Comparison of ENCODE assay signal across 10 mouse cellular contexts in genomic region chr9:64025565-64025964, GRCm38 (mm10). TPM values are rescaled to one million over a fixed set of nuclear protein-coding genes. Genes with fewer than 3 reads are reported as not detected.
DNase-seq lines count a peak whose midpoint lies in the region; ATAC-seq and TF ChIP-seq lines count a peak whose summit lies in the region.
"Had no signal": no experiment of that assay in that cellular context is flagged by ENCODE, and none has a peak within 500 bp of the region (broad histone marks: within the 10 kb centered on the region; RNA-seq: fewer than 3 reads in every experiment).

No protein-coding gene starts in this region.

- TF ChIP-seq CTCF in layer of hippocampus, adult 2 months (conservative IDR thresholded peaks at IDR 0.05) = peak; percentile 77
- peak; percentile 55 to 70 (median 60) for TF ChIP-seq CTCF in MEL (IDR thresholded peaks at IDR 0.05 in 2 of 3, conservative IDR thresholded peaks at IDR 0.05 in 1 of 3; ENCODE audit: control insufficient read depth in 1 of 3, insufficient read depth in 1 of 3, low read depth in 2 of 3, low read length in 3 of 3, poor library complexity in 1 of 3, severe bottlenecking in 1 of 3)

- H3K4me2 ChIP-seq in intestine, embryonic 15.5 days (replicated peaks) = no peak overlapping the region
- H3K4me2 ChIP-seq in forebrain, embryonic 14.5 days (ENCODE audit: low read length) = no peak overlapping the region

- no peak overlapping the region for H3K27ac ChIP-seq in layer of hippocampus, adult 2 months
- H3K27ac ChIP-seq in MEL (ENCODE audit: control insufficient read depth, low read depth, low read length) = no peak overlapping the region
- peak overlapping the region; percentile 28 for H3K27ac ChIP-seq in intestine, embryonic 15.5 days
- H3K27ac ChIP-seq in forebrain, embryonic 14.5 days (ENCODE audit: low read depth, low read length) = no peak overlapping the region
- H3K27ac ChIP-seq: macrophage had no signal

- H3K9me3 ChIP-seq in MEL (replicated peaks; ENCODE audit: insufficient read depth, low read length) = no peaks in the 10 kb centered on the region
- H3K9me3 ChIP-seq in intestine, embryonic 15.5 days = no peaks in the 10 kb centered on the region
- no peaks in the 10 kb centered on the region for H3K9me3 ChIP-seq in forebrain, embryonic 14.5 days (replicated peaks; ENCODE audit: control insufficient read depth, low read length)

- no peak overlapping the region for H3K4me3 ChIP-seq in layer of hippocampus, adult 2 months
- H3K4me3 ChIP-seq in MEL (ENCODE audit: control insufficient read depth in 1 of 2, insufficient read depth in 1 of 2, low read depth in 2 of 2, low read length in 2 of 2) = no peak overlapping the region
- no peak overlapping the region for H3K4me3 ChIP-seq in intestine, embryonic 15.5 days (replicated peaks)
- no peak overlapping the region for H3K4me3 ChIP-seq in forebrain, embryonic 14.5 days (ENCODE audit: low read depth, low read length)
- H3K4me3 ChIP-seq: erythroblast, embryonic 14.5 days had no signal

- DNase-seq in layer of hippocampus, adult 2 months (ENCODE audit: low spot score in 2 of 2) = peak in 1 of 2 experiments; percentile 41
- no peak for DNase-seq in layer of hippocampus, adult 11-12 months (ENCODE audit: low spot score)
- DNase-seq in MEL (ENCODE audit: low read depth, low spot score) = peak; percentile 61
- DNase-seq in c-Kit-negative CD71-positive TER-119-positive erythroid progenitor cells, embryonic 14.5 days (ENCODE audit: low read depth, low spot score) = peak; percentile 71
- DNase-seq in lung, postnatal 25 days (ENCODE audit: low spot score) = peak; percentile 74
- no peak for DNase-seq in forebrain, embryonic 14.5 days (ENCODE audit: low spot score)
- no peak for DNase-seq in gastrocnemius, postnatal 4 days (ENCODE audit: low spot score in 2 of 2)

- 6% methylated on average over 3 of the region's 3 CpGs for WGBS in intestine, embryonic 15.5 days
- WGBS in forebrain, embryonic 14.5 days = 6% methylated on average over 3 of the region's 3 CpGs

- no peaks in the 10 kb centered on the region; the same call in 1 of the 2 replicates for H3K79me2 ChIP-seq in MEL (ENCODE audit: control insufficient read depth, insufficient read depth, low read length, poor library complexity)

- ATAC-seq in intestine, embryonic 15.5 days = no peak
- ATAC-seq in forebrain, embryonic 14.5 days = no peak

- no peak for TF ChIP-seq EP300 in MEL (IDR thresholded peaks at IDR 0.05; ENCODE audit: low read depth in 1 of 2, low read length in 2 of 2)

- H3K27me3 ChIP-seq in MEL (ENCODE audit: control insufficient read depth in 1 of 2, insufficient read depth in 2 of 2, low read length in 2 of 2) = no peaks in the 10 kb centered on the region
- H3K27me3 ChIP-seq in intestine, embryonic 15.5 days (replicated peaks) = no peaks in the 10 kb centered on the region
- 0 out of 2 replicates have a peak, but pooled peaks cover 7% of the 10 kb centered on the region for H3K27me3 ChIP-seq in forebrain, embryonic 14.5 days (replicated peaks; ENCODE audit: control insufficient read depth, insufficient read depth, low read length)

- no peak overlapping the region for H3K9ac ChIP-seq in MEL (ENCODE audit: control insufficient read depth, low read depth, low read length, poor library complexity, severe bottlenecking)
- no peak overlapping the region for H3K9ac ChIP-seq in intestine, embryonic 15.5 days
- H3K9ac ChIP-seq in forebrain, embryonic 14.5 days (ENCODE audit: low read length) = no peak overlapping the region

- no peak for TF ChIP-seq POLR2A in MEL (IDR thresholded peaks at IDR 0.05; ENCODE audit: control insufficient read depth in 1 of 2, insufficient read depth in 1 of 2, low read depth in 1 of 2, low read length in 2 of 2, poor library complexity in 1 of 2)

- H3K36me3 ChIP-seq in MEL (ENCODE audit: control insufficient read depth in 1 of 2, insufficient read depth in 2 of 2, low read length in 2 of 2) = peaks cover 0 to 5% of the 10 kb centered on the region in 2 experiments; a peak in 2 of 4 replicates
- no peaks in the 10 kb centered on the region for H3K36me3 ChIP-seq in intestine, embryonic 15.5 days
- no peaks in the 10 kb centered on the region for H3K36me3 ChIP-seq in forebrain, embryonic 14.5 days (ENCODE audit: control insufficient read depth, insufficient read depth, low read length)

- peaks cover 0 to 5% of the 10 kb centered on the region in 2 experiments; a peak in 1 of 4 replicates for H3K4me1 ChIP-seq in MEL (ENCODE audit: control insufficient read depth in 1 of 2, insufficient read depth in 2 of 2, low read length in 2 of 2)
- peaks cover 15% of the 10 kb centered on the region; the same call in 1 of the 2 replicates for H3K4me1 ChIP-seq in intestine, embryonic 15.5 days (replicated peaks)
- H3K4me1 ChIP-seq in forebrain, embryonic 14.5 days (ENCODE audit: control insufficient read depth, insufficient read depth, low read length) = peaks cover 8% of the 10 kb centered on the region; the same call in 1 of the 2 replicates

- peak; percentile 57 for TF ChIP-seq RAD21 in MEL (IDR thresholded peaks at IDR 0.05; ENCODE audit: low read depth, low read length)

TF ChIP-seq in MEL, 35 proteins besides CTCF, POLR2A, EP300 and RAD21:
- TF ChIP-seq GABPA (IDR thresholded peaks at IDR 0.05; ENCODE audit: low read depth, low read length) (no peak), MYC (IDR thresholded peaks at IDR 0.05; ENCODE audit: low read depth, low read length) (no peak), ZMIZ1 (IDR thresholded peaks at IDR 0.05; ENCODE audit: low read depth, low read length) (no peak), MXI1 (IDR thresholded peaks at IDR 0.05; ENCODE audit: low read depth, low read length) (no peak), SIN3A (IDR thresholded peaks at IDR 0.05; ENCODE audit: low read length) (no peak; the same call in 1 of the 2 replicates), ZNF384 (IDR thresholded peaks at IDR 0.05; ENCODE audit: low read depth, low read length) (peak; percentile 78), SMC3 (IDR thresholded peaks at IDR 0.05; ENCODE audit: low read depth, low read length) (peak; percentile 80), POLR2AphosphoS2 (IDR thresholded peaks at IDR 0.05; ENCODE audit: low read length) (no peak), ZC3H11A (IDR thresholded peaks at IDR 0.05; ENCODE audit: low read depth, low read length) (peak; percentile 70)
TF ChIP-seq in MEL: peak in this region for 3.

RNA-seq across cellular contexts. Expression of gene Smad6, which starts 3.7 kb away (rescaled TPM):
- 1 to 10 TPM; 2.1 to 2.3 TPM for total RNA-seq in layer of hippocampus, adult 2 months (2021)
- total RNA-seq in MEL (2012; rRNA removed) = 2.1 and 2.2 TPM in 2 replicates
- polyA plus RNA-seq in MEL (2012; ENCODE audit: insufficient read depth in 1 of 2, insufficient read length in 2 of 2, low read depth in 1 of 2, low replicate concordance in 2 of 2, missing spikeins in 1 of 2) = 1 to 10 TPM in 1 of 2 experiments, not detected in 1; 3.9 TPM
- polyA plus RNA-seq in intestine, embryonic 15.5 days (2015; fragmentation: Nextera tagmentation; extraction: Ambion mirVana) = 11.9 and 13.0 TPM in 2 replicates
- 1.8 and 1.9 TPM in 2 replicates for polyA plus RNA-seq in forebrain, embryonic 14.5 days (2014; fragmentation: Nextera tagmentation; extraction: Ambion mirVana)
- total RNA-seq in gastrocnemius, postnatal 4 days (2021) = 1 to 10 TPM; 5.6 to 7.2 TPM

Comparison
In these comparisons a context has a peak if more than half of its experiments do, and no peak if none do; other contexts are left out.
1. DNase-seq: peak in MEL (single experiment), c-Kit-negative CD71-positive TER-119-positive erythroid progenitor cells, embryonic 14.5 days (single experiment) and lung, postnatal 25 days (single experiment); none in layer of hippocampus, adult 11-12 months (single experiment), forebrain, embryonic 14.5 days (single experiment) and gastrocnemius, postnatal 4 days (0 of 2).